21 mouse cellular contexts compared by ENCODE assay signal in the genomic region with DNA sequence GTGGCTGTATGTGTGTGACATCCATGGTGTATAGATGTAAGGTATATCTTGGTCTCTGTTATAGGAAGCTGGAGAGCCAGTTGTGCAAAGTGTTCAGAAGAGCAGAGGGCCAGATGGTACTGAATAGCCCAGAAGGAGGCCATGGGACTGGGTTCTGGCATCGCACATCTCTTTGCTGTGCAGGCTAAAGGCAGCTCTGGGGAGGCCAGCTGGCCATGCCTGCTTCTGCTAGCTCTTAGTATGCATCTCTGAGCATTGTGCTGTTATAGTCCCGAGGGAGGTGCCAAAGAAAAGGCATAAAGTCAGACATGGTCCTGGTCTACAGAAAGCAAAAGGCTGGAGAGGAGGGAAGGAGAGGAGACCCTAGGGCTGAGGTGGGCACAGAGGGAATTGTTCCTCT.
"Had no signal": no experiment of that assay in that cellular context is flagged by ENCODE, and none has a peak within 500 bp of the region (broad histone marks: within the 10 kb centered on the region; RNA-seq: fewer than 3 reads in every experiment).

No protein-coding gene starts in this region.

- H3K36me3 ChIP-seq: kidney, embryonic 15.5 days; limb, embryonic 10.5 days; limb, embryonic 13.5 days; liver, embryonic 12.5 days; liver, embryonic 15.5 days; lung, embryonic 15.5 days; stomach, embryonic 15.5 days had no signal

- DNase-seq: kidney, adult 11 months; kidney, adult 8-10 months; kidney, postnatal 10 days; kidney, postnatal 36 days; layer of hippocampus, postnatal 36 days; liver; lung, adult 18-20 months; lung, postnatal 10 days; lung, postnatal 36 days; right cerebral cortex, postnatal 25 days; spleen, adult 18-20 months; thymus, postnatal 25 days had no signal

- H3K4me2 ChIP-seq: kidney, embryonic 15.5 days; limb, embryonic 13.5 days; liver, embryonic 15.5 days; lung, embryonic 15.5 days; midbrain, embryonic 11.5 days; stomach, embryonic 15.5 days had no signal

- H3K27me3 ChIP-seq: liver, embryonic 15.5 days had no signal

- H3K4me3 ChIP-seq: kidney, embryonic 15.5 days; limb, embryonic 10.5 days; limb, embryonic 13.5 days; liver, embryonic 12.5 days; liver, embryonic 15.5 days; lung, embryonic 15.5 days; stomach, embryonic 15.5 days had no signal

- H3K9ac ChIP-seq: kidney, embryonic 15.5 days; limb, embryonic 13.5 days; liver, embryonic 12.5 days; liver, embryonic 15.5 days; lung, embryonic 15.5 days; stomach, embryonic 15.5 days had no signal

- ATAC-seq: liver, embryonic 12.5 days; midbrain, embryonic 16.5 days had no signal

- H3K9me3 ChIP-seq: kidney, embryonic 15.5 days; limb, embryonic 10.5 days; liver, embryonic 12.5 days; liver, embryonic 15.5 days; lung, embryonic 15.5 days; stomach, embryonic 15.5 days had no signal

- H3K27ac ChIP-seq: kidney, embryonic 15.5 days; limb, embryonic 10.5 days; limb, embryonic 13.5 days; liver, embryonic 15.5 days; lung, embryonic 15.5 days; stomach, embryonic 15.5 days had no signal
